ENCODE assay signal across 8 mouse cellular contexts in genomic region chr14:27114362-27115274, GRCm38 (mm10). TPM values are rescaled to one million over a fixed set of nuclear protein-coding genes. Genes with fewer than 3 reads are reported as not detected.
DNase-seq lines count a peak whose midpoint lies in the region; ATAC-seq and TF ChIP-seq lines count a peak whose summit lies in the region.

Gene Arhgef3 (plus strand): TSS chr14:27114899.

- H3K4me3 ChIP-seq in G1E (ENCODE audit: low read depth, low read length): no peak within 1 kb of the TSS
- peak within 1 kb of the TSS; percentile 20 for H3K4me3 ChIP-seq in bone marrow, adult 2 months (replicated peaks; ENCODE audit: control insufficient read depth, low read depth, low read length)
- peak within 1 kb of the TSS; percentile 48 for H3K4me3 ChIP-seq in hindbrain, embryonic 15.5 days
- peak within 1 kb of the TSS; percentile 44 for H3K4me3 ChIP-seq in stomach, embryonic 14.5 days (ENCODE audit: low read depth, low read length)

- no peaks in the 10 kb centered on the region for H3K9me3 ChIP-seq in G1E (replicated peaks)
- H3K9me3 ChIP-seq in hindbrain, embryonic 15.5 days: no peaks in the 10 kb centered on the region
- H3K9me3 ChIP-seq in stomach, embryonic 14.5 days (ENCODE audit: control insufficient read depth, low read depth, low read length): no peaks in the 10 kb centered on the region

- H3K9ac ChIP-seq in hindbrain, embryonic 15.5 days: peak within 1 kb of the TSS; percentile 37
- peak within 1 kb of the TSS; percentile 28 for H3K9ac ChIP-seq in stomach, embryonic 14.5 days (replicated peaks; ENCODE audit: low read depth, low read length)

- WGBS in bone marrow, adult 2 months: 2% methylated on average over 58 of the region's 58 CpGs
- WGBS in hindbrain, embryonic 15.5 days: under 1% methylated on average over 58 of the region's 58 CpGs
- under 1% methylated on average over 46 of the region's 58 CpGs for WGBS in stomach, embryonic 14.5 days

- no peak within 1 kb of the TSS for H3K27ac ChIP-seq in bone marrow, adult 2 months (ENCODE audit: control insufficient read depth, insufficient read depth, low read depth, low read length, poor library complexity)
- no peak within 1 kb of the TSS for H3K27ac ChIP-seq in hindbrain, embryonic 15.5 days (replicated peaks)
- H3K27ac ChIP-seq in stomach, embryonic 14.5 days (ENCODE audit: low read length): no peak within 1 kb of the TSS

- H3K36me3 ChIP-seq in G1E (replicated peaks): no peaks in the 10 kb centered on the region
- H3K36me3 ChIP-seq in hindbrain, embryonic 15.5 days: no peaks in the 10 kb centered on the region
- no peaks in the 10 kb centered on the region for H3K36me3 ChIP-seq in stomach, embryonic 14.5 days (ENCODE audit: control insufficient read depth, insufficient read depth, low read length)

- intact Hi-C loops in left cerebral cortex, postnatal 36 days (cut with DNase I): loop anchor here (5.0 kb wide), 1 partner anchor 68 kb away; no protein-coding TSS in a partner anchor

- peaks cover 2% of the 10 kb centered on the region; the same call in 1 of the 2 replicates for H3K27me3 ChIP-seq in G1E (ENCODE audit: insufficient read depth, low read length)
- peaks cover 37% of the 10 kb centered on the region for H3K27me3 ChIP-seq in hindbrain, embryonic 15.5 days
- no peaks in the 10 kb centered on the region for H3K27me3 ChIP-seq in stomach, embryonic 14.5 days (ENCODE audit: control insufficient read depth, insufficient read depth, low read length)

- no peaks in the 10 kb centered on the region for H3K4me1 ChIP-seq in G1E (ENCODE audit: insufficient read depth, low read depth, low read length)
- H3K4me1 ChIP-seq in bone marrow, adult 2 months (ENCODE audit: control insufficient read depth, insufficient read depth, low read length): no peaks in the 10 kb centered on the region
- peaks cover 13% of the 10 kb centered on the region for H3K4me1 ChIP-seq in hindbrain, embryonic 15.5 days (replicated peaks)
- H3K4me1 ChIP-seq in stomach, embryonic 14.5 days (ENCODE audit: control insufficient read depth, insufficient read depth, low read length): 0 out of 2 replicates have a peak, but pooled peaks cover 3% of the 10 kb centered on the region

- no peak for TF ChIP-seq POLR2A in bone marrow, adult 2 months (IDR thresholded peaks at IDR 0.05; ENCODE audit: borderline replicate concordance, control insufficient read depth, low read depth, low read length)

- no peak for ATAC-seq in G1E (ENCODE audit: extremely low read depth, insufficient number of reproducible peaks, low FRiP score, poor library complexity, severe bottlenecking)
- peak; percentile 76; the same call in 1 of the 2 replicates for ATAC-seq in hindbrain, embryonic 15.5 days (ENCODE audit: low FRiP score, low read depth)
- peak; percentile 56 for ATAC-seq in megakaryocyte-erythroid progenitor cell, adult 5-6 weeks (replicated peaks; ENCODE audit: low FRiP score, low TSS enrichment, poor library complexity, severe bottlenecking)
- peak; percentile 84 for ATAC-seq in stomach, embryonic 14.5 days (ENCODE audit: insufficient number of reproducible peaks, insufficient read depth, low FRiP score, low read depth)

- peak within 1 kb of the TSS; percentile 97 for H3K4me2 ChIP-seq in hindbrain, embryonic 15.5 days
- peak within 1 kb of the TSS; percentile 93 for H3K4me2 ChIP-seq in stomach, embryonic 14.5 days (replicated peaks; ENCODE audit: low read depth, low read length)

- TF ChIP-seq CTCF in G1E (IDR thresholded peaks at IDR 0.05; ENCODE audit: low read depth, low read length): no peak
- no peak for TF ChIP-seq CTCF in bone marrow, adult 2 months (IDR thresholded peaks at IDR 0.05; ENCODE audit: control insufficient read depth, insufficient read depth, low read length)

- DNase-seq in G1E (ENCODE audit: low spot score): no peak
- DNase-seq in gastrocnemius, adult 8-10 months (ENCODE audit: low spot score in 2 of 2): peak; percentile 37 to 60
- peak in 1 of 2 experiments; percentile 19 for DNase-seq in left cerebral cortex, postnatal 36 days (ENCODE audit: low spot score in 2 of 2)
- no peak for DNase-seq in frontal cortex, postnatal 14 days (ENCODE audit: low spot score in 2 of 2)

RNA-seq across cellular contexts. Expression of gene Arhgef3, which starts in this region (rescaled TPM):
- 15.2 and 17.8 TPM in 2 replicates for total RNA-seq in G1E (2014; fragmentation: Nextera tagmentation)
- total RNA-seq in G1E (2017): 11.9 and 12.3 TPM in 2 replicates
- 5.6 and 6.7 TPM in 2 replicates for polyA plus RNA-seq in G1E (2012)
- polyA plus RNA-seq in bone marrow, adult 2 months (2011; ENCODE audit: insufficient read depth, insufficient read length, low replicate concordance, missing spikeins): 6.3 and 14.3 TPM in 2 replicates
- 10 to 100 TPM in 3 of 4 experiments, 1 to 10 TPM in 1; 9.4 to 30.0 (median 18.7) TPM for total RNA-seq in gastrocnemius, adult 8-10 months (2022)
- polyA plus RNA-seq in hindbrain, embryonic 15.5 days (2015; fragmentation: Nextera tagmentation; extraction: Ambion mirVana): 11.0 and 12.7 TPM in 2 replicates
- total RNA-seq in left cerebral cortex, postnatal 36 days (2021): 10 to 100 TPM; 66.5 to 67.7 TPM
- 3.2 and 4.5 TPM in 2 replicates for total RNA-seq in megakaryocyte-erythroid progenitor cell, adult 5-6 weeks (2014; fragmentation: Nextera tagmentation)
- total RNA-seq in megakaryocyte-erythroid progenitor cell, adult 5-6 weeks (2017): 4.4 and 6.7 TPM in 2 replicates
- polyA plus RNA-seq in stomach, embryonic 14.5 days (2014; fragmentation: Nextera tagmentation; extraction: Ambion mirVana): 16.4 and 17.3 TPM in 2 replicates

Comparison
In these comparisons a context has a peak if more than half of its experiments do, and no peak if none do; other contexts are left out.
1. DNase-seq: peak in gastrocnemius, adult 8-10 months (2 of 2); none in G1E (single experiment) and frontal cortex, postnatal 14 days (0 of 2).